In the genomic region with DNA sequence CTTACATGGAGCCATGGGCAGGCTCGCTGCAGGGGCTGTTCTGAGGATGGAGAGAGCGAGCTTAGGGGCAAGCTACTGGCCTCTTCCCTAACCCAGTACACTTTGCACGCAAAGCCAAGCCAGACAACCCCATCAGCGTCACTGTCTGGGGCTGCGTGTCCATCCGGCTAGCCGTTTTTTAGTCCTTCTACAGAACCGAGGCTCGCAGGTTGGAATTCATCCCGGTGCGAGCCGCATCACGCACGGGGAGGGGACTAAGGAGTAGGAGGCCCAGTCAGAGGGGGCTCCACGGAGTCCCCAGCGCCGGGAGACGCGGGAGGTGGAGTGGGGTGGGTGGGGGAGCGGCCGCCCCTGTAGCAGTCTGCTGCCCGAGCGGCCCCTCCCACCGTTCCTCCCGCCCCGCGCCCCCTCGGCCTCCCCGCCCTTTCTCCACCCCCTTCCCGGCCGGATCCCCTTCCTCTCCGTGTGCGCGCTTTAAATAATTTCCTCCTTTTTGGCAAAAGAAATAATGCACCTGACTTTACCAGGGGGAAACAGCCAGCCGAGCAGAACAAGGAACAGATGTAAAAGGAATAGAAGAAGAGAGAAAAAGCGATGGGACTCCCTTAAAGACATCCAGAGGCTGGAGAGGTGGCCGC, we compare ENCODE assay signal across 9 mouse cellular contexts. TPM values are rescaled to one million over a fixed set of nuclear protein-coding genes. Genes with fewer than 3 reads are reported as not detected.
DNase-seq lines count a peak whose midpoint lies in the region; ATAC-seq and TF ChIP-seq lines count a peak whose summit lies in the region.
"Had no signal": no experiment of that assay in that cellular context is flagged by ENCODE, and none has a peak within 500 bp of the region (broad histone marks: within the 10 kb centered on the region; RNA-seq: fewer than 3 reads in every experiment).

No protein-coding gene starts in this region.

- H3K4me2 ChIP-seq in forebrain, embryonic 15.5 days (replicated peaks) = peak overlapping the region; percentile 99
- H3K4me2 ChIP-seq in hindbrain, embryonic 16.5 days (ENCODE audit: low read length) = peak overlapping the region; percentile 99
- peak overlapping the region; percentile 84 for H3K4me2 ChIP-seq in midbrain, embryonic 11.5 days

- no peak for TF ChIP-seq CTCF in E14TG2a.4 (conservative IDR thresholded peaks at IDR 0.05; ENCODE audit: low read length)

- H3K4me1 ChIP-seq in E14TG2a.4 (replicated peaks; ENCODE audit: low read depth, low read length) = peaks cover 16% of the 10 kb centered on the region
- H3K4me1 ChIP-seq in forebrain, embryonic 15.5 days = peaks cover 31% of the 10 kb centered on the region
- H3K4me1 ChIP-seq in hindbrain, embryonic 16.5 days (ENCODE audit: control insufficient read depth, insufficient read depth, low read depth, low read length) = peaks cover 21% of the 10 kb centered on the region
- peaks cover 19% of the 10 kb centered on the region for H3K4me1 ChIP-seq in midbrain, embryonic 11.5 days (ENCODE audit: control insufficient read depth, insufficient read depth, low read length)

- H3K27me3 ChIP-seq in E14TG2a.4 (ENCODE audit: insufficient read depth, low read length) = peaks cover 65% of the 10 kb centered on the region
- peaks cover 51% of the 10 kb centered on the region for H3K27me3 ChIP-seq in forebrain, embryonic 15.5 days
- peaks cover 14% of the 10 kb centered on the region for H3K27me3 ChIP-seq in hindbrain, embryonic 16.5 days (replicated peaks; ENCODE audit: control insufficient read depth, insufficient read depth, low read length)
- H3K27me3 ChIP-seq in midbrain, embryonic 11.5 days (ENCODE audit: control insufficient read depth, insufficient read depth, low read length) = peaks cover 48% of the 10 kb centered on the region

- peak; percentile 80 for ATAC-seq in forebrain, embryonic 15.5 days (replicated peaks)
- peak; percentile 76 for ATAC-seq in hindbrain, embryonic 16.5 days
- ATAC-seq in midbrain, embryonic 11.5 days (ENCODE audit: low FRiP score) = peak; percentile 72
- ATAC-seq in megakaryocyte, adult 5-6 weeks (ENCODE audit: poor library complexity, severe bottlenecking) = no peak

- H3K9me3 ChIP-seq in E14TG2a.4 (ENCODE audit: low read length) = 0 out of 2 replicates have a peak, but pooled peaks cover 4% of the 10 kb centered on the region
- no peaks in the 10 kb centered on the region for H3K9me3 ChIP-seq in forebrain, embryonic 15.5 days
- H3K9me3 ChIP-seq in hindbrain, embryonic 16.5 days (ENCODE audit: control insufficient read depth, low read length) = no peaks in the 10 kb centered on the region
- no peaks in the 10 kb centered on the region for H3K9me3 ChIP-seq in midbrain, embryonic 11.5 days (ENCODE audit: control insufficient read depth, low read length)

- DNase-seq in adrenal gland, postnatal 10 days = peak; percentile 36
- no peak for DNase-seq in adrenal gland, adult 18-20 months (ENCODE audit: low spot score in 2 of 2)
- DNase-seq in midbrain, embryonic 11.5 days (ENCODE audit: low spot score, missing footprints) = peak; percentile 97
- DNase-seq in thymus, postnatal 0 days (ENCODE audit: low spot score) = no peak

- WGBS in forebrain, embryonic 15.5 days = 1% methylated on average over 32 of the region's 37 CpGs
- under 1% methylated on average over 21 of the region's 37 CpGs for WGBS in hindbrain, embryonic 16.5 days
- WGBS in midbrain, embryonic 11.5 days = under 1% methylated on average over 32 of the region's 37 CpGs

- H3K4me3 ChIP-seq in E14TG2a.4 (replicated peaks; ENCODE audit: low read length) = peak overlapping the region; percentile 71
- H3K4me3 ChIP-seq in forebrain, embryonic 15.5 days = peak overlapping the region; percentile 55
- peak overlapping the region; percentile 63 for H3K4me3 ChIP-seq in hindbrain, embryonic 16.5 days (ENCODE audit: low read length)
- H3K4me3 ChIP-seq in midbrain, embryonic 11.5 days (ENCODE audit: low read depth, low read length) = peak overlapping the region; percentile 58

- no peaks in the 10 kb centered on the region for H3K36me3 ChIP-seq in E14TG2a.4 (ENCODE audit: insufficient read depth, low read length)
- H3K36me3 ChIP-seq in forebrain, embryonic 15.5 days = no peaks in the 10 kb centered on the region
- no peaks in the 10 kb centered on the region for H3K36me3 ChIP-seq in hindbrain, embryonic 16.5 days (ENCODE audit: control insufficient read depth, insufficient read depth, low read length)
- no peaks in the 10 kb centered on the region for H3K36me3 ChIP-seq in midbrain, embryonic 11.5 days (ENCODE audit: control insufficient read depth, insufficient read depth, low read length)

- H3K9ac ChIP-seq in forebrain, embryonic 15.5 days (replicated peaks) = peak overlapping the region; percentile 52
- H3K9ac ChIP-seq in hindbrain, embryonic 16.5 days (ENCODE audit: low read depth, low read length) = peak overlapping the region; percentile 67
- peak overlapping the region; percentile 54 for H3K9ac ChIP-seq in midbrain, embryonic 11.5 days (ENCODE audit: low read length)

- H3K27ac ChIP-seq in forebrain, embryonic 15.5 days (replicated peaks) = no peak overlapping the region
- H3K27ac ChIP-seq in hindbrain, embryonic 16.5 days (ENCODE audit: low read depth, low read length) = peak overlapping the region; percentile 51
- H3K27ac ChIP-seq in midbrain, embryonic 11.5 days (ENCODE audit: low read depth, low read length) = no peak overlapping the region

RNA-seq across cellular contexts. Expression of a gene that starts 0.5 kb away (rescaled TPM):
- total RNA-seq in adrenal gland, postnatal 10 days (2021) = 1 to 10 TPM; 1.7 to 2.4 TPM
- under 1 TPM; 0.43 to 0.58 TPM for total RNA-seq in adrenal gland, adult 18-20 months (2021)
- 0.42 and 0.52 TPM in 2 replicates for polyA plus RNA-seq in forebrain, embryonic 15.5 days (2015; fragmentation: Nextera tagmentation; extraction: Ambion mirVana)
- polyA plus RNA-seq in hindbrain, embryonic 16.5 days (2015; fragmentation: Nextera tagmentation; extraction: Ambion mirVana) = 0.89 and 0.92 TPM in 2 replicates
- 0.19 and 0.46 TPM in 2 replicates for polyA plus RNA-seq in midbrain, embryonic 11.5 days (2014; fragmentation: Nextera tagmentation; extraction: Ambion mirVana)
- total RNA-seq in megakaryocyte, adult 5-6 weeks (2015) = not detected in 2 replicates
- total RNA-seq in megakaryocyte, adult 5-6 weeks (2017) = not detected in 2 replicates
- 0.08 and 0.12 TPM in 2 replicates for polyA plus RNA-seq in thymus, postnatal 0 days (2015; fragmentation: Nextera tagmentation; extraction: Ambion mirVana)
- total RNA-seq: common myeloid progenitor, adult 5-6 weeks had no signal

Comparison
In these comparisons a context has a peak if more than half of its experiments do, and no peak if none do; other contexts are left out.
1. DNase-seq: peak in adrenal gland, postnatal 10 days (single experiment) and midbrain, embryonic 11.5 days (single experiment); none in adrenal gland, adult 18-20 months (0 of 2) and thymus, postnatal 0 days (single experiment).
2. Peak in every context shown above with its lines, with median percentiles within 50 percentile points of each other: H3K4me3 ChIP-seq, H3K4me2 ChIP-seq and H3K9ac ChIP-seq.